Mouse (Mus musculus) embryonic facial prominence, embryonic 11.5 days (tissue): Measurements from ENCODE around the gene Gm45062. TPM values are rescaled to one million over a fixed set of nuclear protein-coding genes. Genes with fewer than 3 reads are reported as not detected.

Experiments used
- ATAC-seq: fragments of 200-750 bp; cut with Nextera tagmentation; replicated peaks from 2 replicates; pipeline ENCODE4 v1.8.0; 2017; ENCODE audit warnings: low read depth; ENCODE audit not compliant: insufficient number of reproducible peaks, low FRiP score, low TSS enrichment
- DNase-seq: peaks from one replicate; pipeline ENCODE4 v3.0.0-alpha.2; 2015; ENCODE audit warnings: low spot score
- H3K27ac ChIP-seq: fragments of 300-500 bp; sonication (generic); replicated peaks from 2 replicates; pipeline ENCODE4 v1.5.1; 2014; ENCODE audit warnings: mild to moderate bottlenecking, low read depth, low read length, control low read depth
- H3K27me3 ChIP-seq: fragments of 300-500 bp; sonication (generic); 2 replicates; pipeline ENCODE4 v1.6.1; 2014; ENCODE audit warnings: mild to moderate bottlenecking, low read length, moderate library complexity, mixed read lengths; ENCODE audit not compliant: control insufficient read depth, insufficient read depth
- H3K36me3 ChIP-seq: fragments of 300-500 bp; sonication (generic); replicated peaks from 2 replicates; pipeline ENCODE4 v1.6.1; 2014; ENCODE audit warnings: low read depth, mild to moderate bottlenecking, low read length, moderate library complexity, mixed read lengths; ENCODE audit not compliant: control insufficient read depth, insufficient read depth
- H3K4me1 ChIP-seq: fragments of 300-500 bp; sonication (generic); 2 replicates; pipeline ENCODE4 v1.6.1; 2014; ENCODE audit warnings: low read length, mixed read lengths; ENCODE audit not compliant: control insufficient read depth, insufficient read depth
- H3K4me2 ChIP-seq: fragments of 300-500 bp; sonication (generic); 2 replicates; pipeline ENCODE4 v1.6.1; 2014; ENCODE audit warnings: low read depth, mild to moderate bottlenecking, control low read depth, low read length, moderate library complexity
- H3K4me3 ChIP-seq: fragments of 300-500 bp; sonication (generic); 2 replicates; pipeline ENCODE4 v1.5.1; 2014; ENCODE audit warnings: low read depth, low read length, control low read depth
- H3K9ac ChIP-seq: fragments of 300-500 bp; sonication (generic); replicated peaks from 2 replicates; pipeline ENCODE4 v1.6.1; 2014; ENCODE audit warnings: mild to moderate bottlenecking, control low read depth, low read length
- H3K9me3 ChIP-seq: fragments of 300-500 bp; sonication (generic); replicated peaks from 2 replicates; pipeline ENCODE4 v1.6.1; 2016; ENCODE audit warnings: mild to moderate bottlenecking, low read length, inconsistent platforms, mixed read lengths; ENCODE audit not compliant: control insufficient read depth
- WGBS: fragments of 180-500 bp; shearing (Covaris S2); extraction: QIAGEN DNeasy Blood & Tissue Kit; methylation state at CpG from one replicate; pipeline ENCODE4 v1.1.7; 2014; 5-methylcytosine and 5-hydroxymethylcytosine counted together
- polyA plus RNA-seq: library from polyadenylated mRNA; unstranded; fragments of >200 nt; fragmentation: Nextera tagmentation; extraction: Ambion mirVana; gene quantifications from 2 replicates; pipeline ENCODE4 v1.2.1, GENCODE M21; 2014

The Gm45062 gene
- polyA plus RNA-seq, 1 experiment from 2014 or later, result 14.3 TPM

- Histone ChIP-seq H3K4me2 (no peak overlapping the region), H3K36me3 (no peaks in the 10 kb centered on the region), H3K4me3 (no peak overlapping the region), H3K9ac (no peak overlapping the region), H3K9me3 (no peaks in the 10 kb centered on the region), H3K27ac (no peak overlapping the region), H3K4me1 (no peaks in the 10 kb centered on the region), H3K27me3 (no peaks in the 10 kb centered on the region)
- no peak for ATAC-seq
- 39% methylated on average over 6 of the region's 6 CpGs for WGBS
- peak; percentile 76 for DNase-seq
Observed at GRCm38 (mm10) chr6:8274387-8275054, 15.3 kb downstream of the Gm45062 start.

GRCm38 (mm10) chr6:8275098-8275497 lies 15.8 kb downstream of the Gm45062 start:
- Histone ChIP-seq H3K36me3 (no peaks in the 10 kb centered on the region), H3K9me3 (no peaks in the 10 kb centered on the region), H3K27ac (no peak overlapping the region), H3K9ac (no peak overlapping the region), H3K27me3 (no peaks in the 10 kb centered on the region), H3K4me2 (no peak overlapping the region), H3K4me1 (no peaks in the 10 kb centered on the region), H3K4me3 (no peak overlapping the region)
- DNase-seq (peak; percentile 62), ATAC-seq (no peak)
- 6% methylated on average over 1 of the region's 1 CpGs for WGBS

- no peak for ATAC-seq
- Histone ChIP-seq H3K4me3 (no peak overlapping the region), H3K27me3 (no peaks in the 10 kb centered on the region), H3K27ac (no peak overlapping the region), H3K9ac (no peak overlapping the region), H3K9me3 (no peaks in the 10 kb centered on the region), H3K4me2 (no peak overlapping the region), H3K4me1 (no peaks in the 10 kb centered on the region), H3K36me3 (no peaks in the 10 kb centered on the region)
- WGBS, result 86% methylated on average over 4 of the region's 4 CpGs
- no peak for DNase-seq
Observed at GRCm38 (mm10) chr6:8276431-8276830, 17.2 kb downstream of the Gm45062 start.

- Histone ChIP-seq H3K36me3 (no peaks in the 10 kb centered on the region), H3K27me3 (no peaks in the 10 kb centered on the region), H3K27ac (no peak overlapping the region), H3K9me3 (no peaks in the 10 kb centered on the region), H3K9ac (no peak overlapping the region), H3K4me1 (no peaks in the 10 kb centered on the region), H3K4me2 (no peak overlapping the region), H3K4me3 (no peak overlapping the region)
- no peak for ATAC-seq
- WGBS, result 67% methylated on average over 5 of the region's 5 CpGs
- DNase-seq, result peak; percentile 19
Observed at GRCm38 (mm10) chr6:8278426-8279002, 19.3 kb downstream of the Gm45062 start.

- Histone ChIP-seq H3K9ac (no peak overlapping the region), H3K27me3 (no peaks in the 10 kb centered on the region), H3K27ac (no peak overlapping the region), H3K4me1 (no peaks in the 10 kb centered on the region), H3K4me3 (no peak overlapping the region), H3K9me3 (no peaks in the 10 kb centered on the region), H3K36me3 (no peaks in the 10 kb centered on the region), H3K4me2 (no peak overlapping the region)
- 90% methylated on average over 4 of the region's 4 CpGs for WGBS
- DNase-seq, result no peak
- no peak for ATAC-seq
Observed at GRCm38 (mm10) chr6:8283255-8283654, 24.0 kb downstream of the Gm45062 start.

- H3K27me3 ChIP-seq, result no peaks in the 10 kb centered on the region
- H3K4me3 ChIP-seq, result no peak overlapping the region
- DNase-seq (no peak), ATAC-seq (no peak)
- H3K9me3 ChIP-seq, result no peaks in the 10 kb centered on the region
- WGBS, result 78% methylated on average over 3 of the region's 3 CpGs
- H3K27ac ChIP-seq, result no peak overlapping the region
- no peak overlapping the region for H3K4me2 ChIP-seq
- H3K4me1 ChIP-seq, result no peaks in the 10 kb centered on the region
- H3K9ac ChIP-seq, result no peak overlapping the region
- no peaks in the 10 kb centered on the region for H3K36me3 ChIP-seq
Observed at GRCm38 (mm10) chr6:8285401-8285960, 26.2 kb downstream of the Gm45062 start.

GRCm38 (mm10) chr6:8286146-8286545 lies 26.9 kb downstream of the Gm45062 start:
- no peak for ATAC-seq
- Histone ChIP-seq H3K4me1 (no peaks in the 10 kb centered on the region), H3K27me3 (no peaks in the 10 kb centered on the region), H3K27ac (no peak overlapping the region), H3K4me3 (no peak overlapping the region), H3K9ac (no peak overlapping the region), H3K9me3 (no peaks in the 10 kb centered on the region), H3K36me3 (no peaks in the 10 kb centered on the region), H3K4me2 (no peak overlapping the region)
- DNase-seq, result no peak
- 94% methylated on average over 3 of the region's 3 CpGs for WGBS

GRCm38 (mm10) chr6:8288755-8289580 lies 29.7 kb downstream of the Gm45062 start:
- ATAC-seq (no peak), DNase-seq (no peak)
- H3K27ac ChIP-seq, result no peak overlapping the region
- no peak overlapping the region for H3K4me3 ChIP-seq
- H3K4me1 ChIP-seq, result no peaks in the 10 kb centered on the region
- H3K36me3 ChIP-seq, result no peaks in the 10 kb centered on the region
- H3K9me3 ChIP-seq, result no peaks in the 10 kb centered on the region
- no peaks in the 10 kb centered on the region for H3K27me3 ChIP-seq
- WGBS, result 85% methylated on average over 4 of the region's 4 CpGs
- no peak overlapping the region for H3K4me2 ChIP-seq
- no peak overlapping the region for H3K9ac ChIP-seq
